Mouse (Mus musculus) left cerebral cortex, postnatal 10 days (tissue): ENCODE data around the gene Csmd2. TPM values are rescaled to one million over a fixed set of nuclear protein-coding genes. Genes with fewer than 3 reads are reported as not detected.

Source experiments
- DNase-seq, 2 experiments: peaks; one replicate each; pipeline ENCODE4 v3.0.0; 2021 to 2022; ENCODE audit warnings: low spot score in 2 of 2, mixed read lengths in 1 of 2; ENCODE audit errors: extremely low spot score in 1 of 2
- intact Hi-C: fragments of 180-260 bp; cut with DNase I; formaldehyde crosslinking; loops from one replicate; pipeline ENCODE4 v1.15.1; 2025
- total RNA-seq, 2 experiments: library from RNA; stranded (reverse); gene quantifications; 2 replicates each; pipeline ENCODE4 v1.2.3; 2021

The Csmd2 gene
- total RNA-seq, 2 experiments from 2014 or later: 63.8 to 65.5 TPM

DNA sequence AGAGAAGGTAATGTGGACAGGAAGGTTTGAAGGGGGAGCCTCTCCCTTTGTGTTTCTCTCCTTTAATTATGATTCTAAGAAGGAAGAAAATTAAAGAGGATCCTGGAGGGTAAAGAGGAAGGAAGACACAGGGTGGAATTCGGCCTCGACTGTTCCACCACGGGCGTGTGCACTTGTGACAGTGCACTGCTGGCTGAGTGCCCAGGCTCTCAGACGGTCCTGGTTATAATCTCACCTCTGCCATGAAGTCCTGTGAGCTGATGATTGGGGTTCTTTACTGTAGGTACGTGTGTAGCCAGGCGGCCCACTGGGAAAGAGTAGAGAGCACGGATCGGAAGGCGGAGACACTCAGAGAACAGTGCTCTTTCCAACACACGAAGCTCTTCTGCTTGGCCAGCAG lies 285.5 kb downstream of the Csmd2 start:
- intact Hi-C loops: no loop called here
- no peak for DNase-seq

DNA sequence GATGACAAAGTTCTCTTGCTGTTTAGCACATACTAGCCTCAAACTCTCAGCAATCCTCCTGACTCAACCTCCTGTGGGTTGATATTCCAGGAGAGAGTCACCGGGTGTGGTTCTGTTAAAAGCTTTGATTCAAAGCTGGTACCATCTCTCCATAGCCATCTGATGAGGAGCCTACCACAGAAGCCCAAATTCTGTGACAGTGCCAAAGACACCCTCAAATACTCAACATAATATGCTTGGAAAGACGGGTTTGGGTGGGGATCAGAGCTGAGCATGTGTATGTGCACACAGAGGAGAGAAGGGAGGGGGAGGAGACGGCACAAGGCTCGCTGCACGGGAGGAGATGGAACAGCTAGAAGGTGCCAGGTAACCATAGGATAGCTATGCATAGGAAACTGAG lies 287.5 kb downstream of the Csmd2 start:
- no peak for DNase-seq
- intact Hi-C loops: no loop called here

- intact Hi-C loops: no loop called here
Observed at GRCm38 (mm10) chr4:128275586-128275985, 287.9 kb downstream of the Csmd2 start.

DNA sequence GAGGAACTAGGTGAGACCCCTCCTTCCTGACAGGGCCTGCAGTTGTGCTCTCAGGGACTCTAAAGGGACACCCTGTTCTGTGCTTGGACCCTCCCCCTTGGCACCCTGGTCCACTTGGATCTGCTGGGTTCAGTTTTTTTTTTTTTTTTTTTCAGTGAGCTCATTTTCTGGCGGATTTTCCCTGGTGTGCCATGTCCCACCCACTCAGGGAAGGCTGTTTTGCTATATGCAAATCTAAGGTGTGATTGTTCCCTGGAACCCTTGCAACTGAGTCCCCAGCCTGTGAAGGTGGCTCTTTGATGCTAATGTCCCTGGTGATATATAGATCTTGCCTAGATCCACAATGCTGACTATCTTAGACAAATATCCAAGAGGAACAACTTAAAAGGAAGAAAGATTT lies 297.4 kb downstream of the Csmd2 start:
- intact Hi-C loops: loop anchor here (5.0 kb wide), 1 partner anchor 52 kb away; no protein-coding TSS in a partner anchor
- no peak for DNase-seq

More at GRCm38 (mm10) chr4:128275586-128275985, 287.9 kb downstream of the Csmd2 start:
- DNase-seq: no peak

GRCm38 (mm10) chr4:128288095-128288494 lies 300.4 kb downstream of the Csmd2 start:
- intact Hi-C loops: loop anchor here (5.0 kb wide), 1 partner anchor 49 kb away; no protein-coding TSS in a partner anchor
- peak in 1 of 2 experiments; percentile 42 for DNase-seq

GRCm38 (mm10) chr4:128304049-128304448 lies 316.4 kb downstream of the Csmd2 start:
- intact Hi-C loops: no loop called here
- peak; percentile 49 to 62 for DNase-seq

DNA sequence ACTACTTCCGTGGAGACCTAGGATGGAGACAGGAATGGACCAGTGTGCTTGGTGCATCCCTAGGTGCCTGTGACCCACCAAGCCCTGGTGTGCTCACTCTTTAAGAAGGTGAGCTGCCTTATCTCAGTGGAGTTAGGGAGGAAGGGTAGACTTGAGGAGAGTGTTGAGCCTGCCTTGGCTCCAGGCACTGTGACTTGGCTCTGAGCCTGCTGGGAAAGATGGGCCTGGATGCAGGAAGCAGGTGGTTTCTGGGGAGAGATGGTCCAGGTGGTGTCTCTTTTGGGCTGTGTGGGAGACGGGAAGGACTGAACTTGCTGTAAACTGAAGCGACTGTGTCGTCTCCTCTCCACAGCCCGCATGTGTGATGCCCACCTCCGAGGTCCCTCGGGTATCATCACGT lies 318.4 kb downstream of the Csmd2 start:
- no peak for DNase-seq
- intact Hi-C loops: no loop called here

- intact Hi-C loops: no loop called here
Observed at GRCm38 (mm10) chr4:128315328-128315727, 327.7 kb downstream of the Csmd2 start.

DNA sequence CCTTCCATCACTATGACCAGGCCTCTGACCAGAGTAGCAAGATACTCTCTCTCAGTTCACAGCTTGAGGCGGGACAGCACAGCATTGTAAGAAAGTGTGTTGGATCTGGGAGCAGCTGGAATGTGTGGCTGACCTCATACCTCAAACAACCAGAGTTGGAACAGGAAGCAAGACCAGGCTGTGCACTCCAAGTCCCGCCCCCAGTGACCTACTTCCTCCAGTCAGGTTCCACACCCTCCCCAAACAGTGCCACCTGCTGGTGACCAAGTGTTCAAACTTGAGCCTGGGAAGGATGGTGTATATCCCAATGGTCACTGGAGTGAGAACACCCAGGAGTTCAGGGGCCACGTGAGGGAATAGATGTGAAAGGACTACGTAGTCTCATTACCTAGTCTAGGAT lies 330.3 kb downstream of the Csmd2 start:
- intact Hi-C loops: no loop called here
- peak in 1 of 2 experiments; percentile 74 for DNase-seq

More at GRCm38 (mm10) chr4:128315328-128315727, 327.7 kb downstream of the Csmd2 start:
- no peak for DNase-seq

GRCm38 (mm10) chr4:128325511-128325910 lies 337.9 kb downstream of the Csmd2 start:
- intact Hi-C loops: no loop called here
- no peak for DNase-seq

DNA sequence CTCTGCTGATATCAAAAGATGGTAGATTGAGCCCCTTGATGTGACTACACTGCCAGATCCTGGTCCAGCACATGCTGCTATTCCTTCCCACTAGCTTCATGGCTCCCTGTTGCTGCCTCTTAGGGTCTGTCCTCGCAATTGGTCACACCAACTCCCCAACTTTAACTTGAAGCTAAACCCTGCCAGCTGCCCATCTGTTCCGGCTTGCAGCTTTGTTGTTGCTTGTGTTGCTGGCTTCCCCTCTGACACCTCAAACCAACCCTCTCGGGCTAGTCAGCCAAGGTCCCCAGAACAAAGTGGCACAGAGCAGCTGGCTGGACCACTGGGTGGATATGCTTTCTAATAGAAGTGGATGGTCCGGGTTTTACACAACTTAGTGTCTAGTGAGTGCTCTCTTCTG lies 339.1 kb downstream of the Csmd2 start:
- no peak for DNase-seq
- intact Hi-C loops: no loop called here

DNA sequence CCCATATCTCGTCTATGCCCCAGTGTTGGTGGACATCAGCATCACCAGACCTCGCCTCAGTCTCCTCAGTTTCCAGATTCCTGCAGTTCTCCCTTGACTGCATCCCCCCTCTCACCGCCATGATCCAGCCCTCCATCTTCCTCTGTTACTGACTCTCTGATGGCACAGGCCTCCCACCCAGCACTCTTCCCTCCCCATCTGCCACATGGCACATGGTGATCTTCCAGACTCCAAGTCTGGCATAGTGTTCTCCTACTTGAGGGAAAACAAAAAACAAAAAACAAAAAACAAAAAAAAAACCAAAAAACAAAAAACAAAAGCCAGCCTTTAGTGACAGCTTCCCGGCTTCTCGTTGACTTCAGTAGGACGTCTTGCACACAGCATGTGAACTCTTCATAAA lies 339.8 kb downstream of the Csmd2 start:
- intact Hi-C loops: no loop called here
- no peak for DNase-seq

DNA sequence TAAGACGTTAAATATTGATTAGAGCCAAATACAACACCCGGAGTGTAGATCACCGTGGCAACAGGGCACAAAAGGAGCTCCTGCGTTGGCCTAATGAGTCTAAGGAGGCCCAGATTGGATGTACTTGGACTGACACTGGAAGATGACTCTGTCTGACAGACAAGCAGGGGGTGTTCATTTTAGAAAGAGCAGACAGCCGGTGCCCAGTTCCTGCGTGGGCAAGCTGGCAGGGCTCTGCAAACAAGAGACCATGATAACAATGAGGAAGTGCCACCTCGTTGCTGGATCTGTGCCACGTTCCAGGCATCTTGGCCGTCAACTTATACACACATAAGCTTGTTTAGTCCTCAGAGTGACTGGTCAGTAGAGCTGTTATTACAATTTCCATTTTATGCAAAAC lies 342.9 kb downstream of the Csmd2 start:
- peak; percentile 19 to 67 for DNase-seq
- intact Hi-C loops: no loop called here

DNA sequence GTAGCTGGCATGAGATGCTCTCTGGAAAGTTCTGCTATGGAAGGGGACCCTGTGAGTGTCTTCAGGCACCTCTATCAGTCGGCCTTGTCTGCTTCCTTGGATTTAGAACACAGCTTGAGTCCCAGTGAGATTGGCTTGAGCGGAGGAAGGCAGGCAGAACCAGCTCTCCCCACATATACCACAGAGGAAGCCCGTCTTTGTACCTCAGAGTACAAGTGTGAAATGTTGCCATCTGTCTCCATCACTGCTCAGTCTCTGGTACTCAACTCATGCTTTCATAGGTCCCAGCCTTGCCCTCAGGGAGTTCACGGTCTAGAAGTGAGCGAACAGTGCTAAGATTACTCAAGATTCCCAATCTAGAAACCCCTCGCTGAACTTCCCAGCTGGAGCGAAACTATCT lies 352.8 kb downstream of the Csmd2 start:
- no peak for DNase-seq
- intact Hi-C loops: no loop called here

- intact Hi-C loops: no loop called here
- no peak for DNase-seq
Observed at GRCm38 (mm10) chr4:128341315-128341714, 353.7 kb downstream of the Csmd2 start.

GRCm38 (mm10) chr4:128342208-128342607 lies 354.6 kb downstream of the Csmd2 start:
- intact Hi-C loops: no loop called here

GRCm38 (mm10) chr4:128358751-128359150 lies 371.1 kb downstream of the Csmd2 start:
- intact Hi-C loops: no loop called here
- peak in 1 of 2 experiments; percentile 34 for DNase-seq

More at GRCm38 (mm10) chr4:128342208-128342607, 354.6 kb downstream of the Csmd2 start:
- DNase-seq: no peak

DNA sequence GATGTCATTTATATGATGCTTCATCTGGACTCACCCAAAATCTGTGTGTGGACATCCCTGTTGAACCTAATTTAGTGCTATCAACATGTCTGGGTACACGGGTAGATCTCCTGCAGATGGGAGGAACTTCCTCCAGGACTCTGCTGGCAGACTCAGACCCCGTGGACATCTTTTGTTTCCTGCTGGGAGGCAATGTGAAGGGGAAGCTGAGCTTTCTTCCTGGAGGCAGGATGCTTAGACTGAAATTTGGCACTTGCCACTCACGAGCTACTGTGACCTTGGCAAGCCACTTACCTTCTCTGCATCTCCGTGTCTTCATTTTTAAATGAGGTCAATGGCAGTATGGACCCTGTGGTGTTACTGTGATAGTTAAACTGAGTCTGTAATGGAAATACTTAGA lies 378.2 kb downstream of the Csmd2 start:
- no peak for DNase-seq
- intact Hi-C loops: no loop called here

- no peak for DNase-seq
Observed at GRCm38 (mm10) chr4:128368088-128368487, 380.4 kb downstream of the Csmd2 start.

GRCm38 (mm10) chr4:128371766-128372165 lies 384.1 kb downstream of the Csmd2 start:
- intact Hi-C loops: no loop called here
- DNase-seq: no peak

More at GRCm38 (mm10) chr4:128368088-128368487, 380.4 kb downstream of the Csmd2 start:
- intact Hi-C loops: no loop called here

DNA sequence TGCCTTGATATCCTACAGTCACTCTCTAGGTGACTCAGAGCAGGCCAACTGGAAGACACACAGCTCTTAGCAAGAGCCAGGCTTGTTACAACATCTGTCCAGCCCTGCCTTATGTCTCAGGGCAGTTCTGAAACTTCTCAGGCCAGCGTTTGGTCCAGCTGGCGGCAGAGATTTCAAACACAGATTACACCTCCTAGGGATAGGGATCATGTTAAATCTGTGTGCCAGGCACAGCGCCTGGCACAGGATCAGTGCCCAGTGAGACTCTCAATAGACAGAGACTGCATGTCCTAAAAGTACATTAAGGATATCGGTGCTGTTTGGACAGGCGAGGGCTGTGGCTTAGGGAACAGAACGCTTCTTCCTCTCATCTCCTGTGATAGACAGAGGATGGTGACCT lies 385.5 kb downstream of the Csmd2 start:
- DNase-seq: no peak
- intact Hi-C loops: no loop called here
